Mouse (Mus musculus) forebrain, embryonic 16.5 days (tissue): ENCODE data around the gene Krtap28-10. TPM values are rescaled to one million over a fixed set of nuclear protein-coding genes. Genes with fewer than 3 reads are reported as not detected.

Experiments used
- ATAC-seq: fragments of 200-750 bp; cut with Nextera tagmentation; 2 replicates; pipeline ENCODE4 v1.8.0; 2017; ENCODE audit warnings: mild to moderate bottlenecking, moderate library complexity
- H3K27ac ChIP-seq: fragments of 300-500 bp; sonication (generic); 2 replicates; pipeline ENCODE4 v1.5.1; 2014; ENCODE audit warnings: low read length, control low read depth
- H3K27me3 ChIP-seq: fragments of 300-500 bp; sonication (generic); replicated peaks from 2 replicates; pipeline ENCODE4 v1.6.1; 2014; ENCODE audit warnings: low read length; ENCODE audit not compliant: control insufficient read depth, insufficient read depth
- H3K36me3 ChIP-seq: fragments of 300-500 bp; sonication (generic); 2 replicates; pipeline ENCODE4 v1.6.1; 2014; ENCODE audit not compliant: control insufficient read depth, insufficient read depth
- H3K4me1 ChIP-seq: fragments of 300-500 bp; sonication (generic); replicated peaks from 2 replicates; pipeline ENCODE4 v1.6.1; 2014; ENCODE audit warnings: low read length; ENCODE audit not compliant: control insufficient read depth, insufficient read depth
- H3K4me2 ChIP-seq: fragments of 300-500 bp; sonication (generic); 2 replicates; pipeline ENCODE4 v1.6.1; 2014; ENCODE audit warnings: mild to moderate bottlenecking, low read length, control low read depth
- H3K4me3 ChIP-seq: fragments of 300-500 bp; sonication (generic); replicated peaks from 2 replicates; pipeline ENCODE4 v1.5.1; 2014; ENCODE audit warnings: mild to moderate bottlenecking, low read length, control low read depth
- H3K9ac ChIP-seq: fragments of 300-500 bp; sonication (generic); replicated peaks from 2 replicates; pipeline ENCODE4 v1.6.1; 2014; ENCODE audit warnings: low read depth, low read length, control low read depth
- H3K9me3 ChIP-seq: fragments of 300-500 bp; sonication (generic); 2 replicates; pipeline ENCODE4 v1.6.1; 2016; ENCODE audit warnings: low read length; ENCODE audit not compliant: control insufficient read depth
- WGBS: fragments of 180-500 bp; shearing (Covaris S2); extraction: QIAGEN DNeasy Blood & Tissue Kit; methylation state at CpG from one replicate; pipeline ENCODE4 v1.1.7; 2014; 5-methylcytosine and 5-hydroxymethylcytosine counted together
- polyA plus RNA-seq: library from polyadenylated mRNA; unstranded; fragments of >200 nt; fragmentation: Nextera tagmentation; extraction: Ambion mirVana; gene quantifications from 2 replicates; pipeline ENCODE4 v1.2.1, GENCODE M21; 2015

The Krtap28-10 gene
- not detected in 2 replicates for polyA plus RNA-seq

DNA sequence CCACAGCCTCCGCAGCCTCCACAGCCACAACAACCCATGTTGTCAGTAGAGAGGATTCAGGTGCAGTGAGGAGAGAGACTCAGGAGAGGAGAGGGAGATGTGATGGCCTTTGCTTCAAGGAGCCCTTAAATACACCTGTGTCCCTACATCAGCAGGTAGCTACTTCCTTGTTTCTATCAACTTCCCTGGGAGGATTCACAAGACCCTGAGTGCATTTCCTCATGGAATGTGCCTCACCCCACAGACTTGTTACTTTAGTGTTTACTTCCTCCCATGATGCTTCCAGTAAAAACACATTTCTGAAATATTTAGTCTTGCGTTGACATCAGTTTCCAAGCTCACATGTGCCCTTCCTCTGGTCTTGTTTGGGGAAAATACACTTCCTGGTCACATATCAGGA lies at the start of gene Krtap28-10:
TSS of gene Krtap28-10 (minus strand) at position 101 of the 400 bp plus-strand sequence.
- no peak within 1 kb of the TSS for H3K27ac ChIP-seq
- H3K4me2 ChIP-seq: no peak within 1 kb of the TSS
- no peak within 1 kb of the TSS for H3K9ac ChIP-seq
- H3K9me3 ChIP-seq: no peaks in the 10 kb centered on the region
- no peaks in the 10 kb centered on the region for H3K27me3 ChIP-seq
- ATAC-seq: no peak
- 98% methylated on average over 2 of the region's 2 CpGs for whole genome bisulfite sequencing
- no peak within 1 kb of the TSS for H3K4me3 ChIP-seq
- H3K4me1 ChIP-seq: peaks cover 8% of the 10 kb centered on the region; the same call in 1 of the 2 replicates
- H3K36me3 ChIP-seq: no peaks in the 10 kb centered on the region

DNA sequence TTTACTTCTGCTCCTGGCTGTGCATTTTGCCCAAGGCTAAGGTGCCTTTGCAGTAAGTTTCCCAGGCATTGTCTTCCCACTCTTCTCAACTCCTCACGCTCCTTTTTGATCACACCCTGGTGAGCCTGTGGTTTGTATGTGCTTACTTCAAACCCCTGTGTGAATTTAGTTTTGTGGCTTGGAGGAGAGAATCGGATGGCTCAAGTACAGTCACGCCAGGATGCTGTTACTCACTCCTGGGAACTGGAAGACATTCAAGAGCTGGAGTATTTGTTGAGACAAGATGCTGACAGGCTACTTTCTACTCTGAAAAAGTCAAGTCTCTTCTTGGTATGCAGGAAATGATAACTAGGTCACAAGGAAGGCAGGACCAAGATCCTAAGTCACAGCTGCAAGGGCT lies 49.0 kb upstream of the Krtap28-10 start:
- no peak for ATAC-seq
- WGBS: 79% methylated on average over 3 of the region's 3 CpGs
- no peak overlapping the region for H3K4me2 ChIP-seq
- H3K9ac ChIP-seq: no peak overlapping the region
- H3K36me3 ChIP-seq: no peaks in the 10 kb centered on the region
- no peaks in the 10 kb centered on the region for H3K4me1 ChIP-seq
- no peaks in the 10 kb centered on the region for H3K27me3 ChIP-seq
- H3K4me3 ChIP-seq: no peak overlapping the region
- H3K9me3 ChIP-seq: no peaks in the 10 kb centered on the region
- H3K27ac ChIP-seq: no peak overlapping the region

DNA sequence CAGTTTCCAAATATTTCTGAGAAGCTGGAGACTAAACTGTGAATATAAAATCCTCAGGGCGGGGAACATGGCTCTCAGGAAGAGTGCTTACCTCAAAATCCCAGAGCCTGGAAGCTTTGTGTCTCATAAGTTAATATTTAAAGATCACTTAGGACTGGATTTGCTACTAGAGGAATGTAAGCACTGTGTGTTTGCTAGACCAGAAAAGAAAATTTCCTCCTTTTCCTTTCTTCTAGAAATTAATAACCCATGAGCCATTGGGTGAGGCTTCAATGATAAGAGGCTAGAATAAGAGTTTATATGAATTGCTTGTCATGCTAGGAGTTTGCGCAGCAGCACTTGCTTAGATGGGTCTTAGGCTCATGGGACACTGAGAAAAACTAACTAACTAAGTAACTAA lies 42.5 kb upstream of the Krtap28-10 start:
- Histone ChIP-seq H3K36me3 (no peaks in the 10 kb centered on the region), H3K4me1 (no peaks in the 10 kb centered on the region), H3K4me2 (no peak overlapping the region), H3K9ac (no peak overlapping the region), H3K27ac (no peak overlapping the region), H3K4me3 (no peak overlapping the region), H3K27me3 (no peaks in the 10 kb centered on the region), H3K9me3 (no peaks in the 10 kb centered on the region)
- ATAC-seq: no peak
- WGBS: 87% methylated on average over 2 of the region's 2 CpGs

DNA sequence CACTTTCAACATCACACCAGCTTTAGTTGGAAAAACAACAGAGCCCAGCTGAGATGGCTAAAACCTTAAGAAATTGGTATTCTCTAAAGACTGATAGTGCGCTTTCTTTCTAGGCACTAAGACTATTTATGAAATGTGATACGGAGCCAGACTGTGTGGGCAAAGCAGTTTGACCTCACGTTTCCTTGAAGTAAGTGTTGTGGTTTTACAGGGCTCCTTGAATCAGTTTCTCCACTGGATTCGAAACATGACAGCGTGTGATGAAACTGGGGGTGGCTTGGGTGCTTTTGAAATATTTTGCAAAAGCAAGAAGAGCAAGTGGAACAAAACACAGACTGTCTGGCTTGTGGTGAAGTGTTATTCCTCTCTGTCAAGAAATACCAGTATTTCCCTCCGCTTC lies 34.7 kb upstream of the Krtap28-10 start:
- Histone ChIP-seq H3K36me3 (no peaks in the 10 kb centered on the region), H3K4me2 (no peak overlapping the region), H3K27ac (no peak overlapping the region), H3K9me3 (no peaks in the 10 kb centered on the region), H3K27me3 (no peaks in the 10 kb centered on the region), H3K9ac (no peak overlapping the region), H3K4me3 (no peak overlapping the region), H3K4me1 (no peaks in the 10 kb centered on the region; the same call in 1 of the 2 replicates)
- no peak for ATAC-seq
- 85% methylated on average over 6 of the region's 6 CpGs for WGBS

DNA sequence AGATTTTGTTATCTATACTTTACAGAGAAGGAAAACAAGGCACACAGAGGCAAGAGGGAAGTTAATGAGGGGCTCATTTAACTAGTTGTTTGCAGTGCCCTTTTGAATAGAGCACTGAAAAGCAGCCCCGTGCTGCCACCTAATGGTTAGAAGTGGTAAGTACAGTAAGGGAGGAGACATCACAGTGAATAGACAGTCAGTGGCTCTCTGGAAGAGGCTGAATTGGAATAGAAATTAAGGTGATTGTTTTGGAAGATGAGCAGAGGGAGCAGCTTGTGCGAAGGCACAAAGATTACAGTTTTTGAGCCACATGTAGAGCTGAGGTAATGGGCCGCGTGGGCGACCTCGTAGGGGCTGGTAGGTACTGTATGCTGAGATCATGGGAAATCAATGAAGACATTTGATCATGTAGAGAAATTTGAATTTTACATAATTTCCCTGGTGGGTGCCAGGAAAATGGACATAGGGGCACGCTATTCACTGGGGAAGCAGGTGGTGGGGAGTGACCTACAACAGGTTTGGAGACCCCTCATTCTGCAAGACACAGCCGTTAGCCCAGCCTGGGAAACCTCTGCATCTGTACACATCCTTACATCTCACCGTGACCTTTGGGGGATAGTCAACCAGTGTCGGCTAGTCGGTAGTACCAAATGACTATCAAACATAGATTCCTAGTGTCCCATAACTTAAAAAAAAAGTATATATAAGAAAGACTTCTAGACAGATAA lies 34.1 kb upstream of the Krtap28-10 start:
- H3K4me2 ChIP-seq: peak overlapping the region; percentile 50
- H3K36me3 ChIP-seq: no peaks in the 10 kb centered on the region
- H3K4me1 ChIP-seq: no peaks in the 10 kb centered on the region; the same call in 1 of the 2 replicates
- H3K9me3 ChIP-seq: no peaks in the 10 kb centered on the region
- no peak overlapping the region for H3K9ac ChIP-seq
- H3K4me3 ChIP-seq: peak overlapping the region; percentile 25
- peak; percentile 98 for ATAC-seq
- 50% methylated on average over 11 of the region's 11 CpGs for WGBS
- no peak overlapping the region for H3K27ac ChIP-seq
- H3K27me3 ChIP-seq: no peaks in the 10 kb centered on the region

DNA sequence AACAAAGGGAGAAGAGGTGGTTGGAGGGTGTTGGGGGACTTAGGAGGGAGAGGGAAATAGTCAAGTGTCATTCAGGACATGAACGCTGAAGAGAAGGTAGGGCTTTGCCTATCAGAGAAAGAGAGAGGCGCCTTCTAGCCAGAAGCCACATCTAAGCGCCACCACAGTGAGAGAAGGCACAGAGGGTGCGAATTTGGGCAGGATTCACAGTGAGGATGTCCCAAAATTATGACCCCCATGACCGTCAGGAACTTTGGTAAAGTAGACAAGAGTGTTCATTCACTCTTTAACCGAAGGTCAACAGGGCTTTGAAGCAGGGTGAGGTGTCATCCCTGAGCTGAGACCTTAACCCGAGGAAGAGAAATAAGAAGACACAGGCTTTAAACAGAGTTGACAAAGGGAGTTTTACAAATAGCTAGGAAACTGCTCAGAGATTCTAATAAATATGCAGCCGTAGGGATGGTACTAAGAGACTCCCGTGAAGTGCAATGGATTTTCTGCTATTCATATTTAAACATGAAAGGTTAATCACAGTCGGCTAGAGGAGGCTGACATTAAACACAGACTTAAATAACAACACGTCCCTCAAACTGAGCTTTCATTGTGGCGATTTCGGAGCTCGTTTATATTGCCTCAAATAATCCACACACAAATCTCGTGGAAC lies 33.4 kb upstream of the Krtap28-10 start:
- Histone ChIP-seq H3K9ac (no peak overlapping the region; the same call in 1 of the 2 replicates), H3K36me3 (no peaks in the 10 kb centered on the region), H3K27me3 (no peaks in the 10 kb centered on the region), H3K4me3 (peak overlapping the region; percentile 25), H3K4me2 (peak overlapping the region; percentile 50), H3K4me1 (no peaks in the 10 kb centered on the region; the same call in 1 of the 2 replicates), H3K27ac (no peak overlapping the region), H3K9me3 (no peaks in the 10 kb centered on the region)
- ATAC-seq: peak; percentile 72
- 29% methylated on average over 15 of the region's 15 CpGs for WGBS

DNA sequence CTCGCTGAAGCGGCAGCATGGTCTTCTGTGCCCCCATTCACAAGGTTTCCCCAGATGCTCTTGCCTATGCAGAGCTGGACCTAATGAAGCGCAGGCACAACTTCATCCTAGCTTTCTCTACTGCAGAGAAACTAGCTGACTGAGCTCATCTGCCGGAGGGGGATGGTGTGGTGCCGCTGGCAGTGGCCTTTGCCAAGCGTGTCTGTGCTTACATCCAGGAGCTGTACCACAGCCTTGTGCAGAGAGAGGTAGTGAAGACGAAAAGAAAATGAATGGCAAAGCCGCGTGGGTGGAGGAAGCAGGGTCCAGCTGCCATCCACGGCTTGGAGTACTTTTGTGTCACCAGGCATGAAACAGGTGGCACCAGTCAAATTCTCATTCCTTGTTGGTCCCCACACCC lies 24.9 kb upstream of the Krtap28-10 start:
- H3K9me3 ChIP-seq: no peaks in the 10 kb centered on the region
- ATAC-seq: no peak
- no peak overlapping the region for H3K4me2 ChIP-seq
- WGBS: 78% methylated on average over 10 of the region's 10 CpGs
- H3K36me3 ChIP-seq: no peaks in the 10 kb centered on the region
- H3K4me1 ChIP-seq: no peaks in the 10 kb centered on the region
- no peaks in the 10 kb centered on the region for H3K27me3 ChIP-seq
- no peak overlapping the region for H3K9ac ChIP-seq
- H3K27ac ChIP-seq: no peak overlapping the region
- no peak overlapping the region for H3K4me3 ChIP-seq

DNA sequence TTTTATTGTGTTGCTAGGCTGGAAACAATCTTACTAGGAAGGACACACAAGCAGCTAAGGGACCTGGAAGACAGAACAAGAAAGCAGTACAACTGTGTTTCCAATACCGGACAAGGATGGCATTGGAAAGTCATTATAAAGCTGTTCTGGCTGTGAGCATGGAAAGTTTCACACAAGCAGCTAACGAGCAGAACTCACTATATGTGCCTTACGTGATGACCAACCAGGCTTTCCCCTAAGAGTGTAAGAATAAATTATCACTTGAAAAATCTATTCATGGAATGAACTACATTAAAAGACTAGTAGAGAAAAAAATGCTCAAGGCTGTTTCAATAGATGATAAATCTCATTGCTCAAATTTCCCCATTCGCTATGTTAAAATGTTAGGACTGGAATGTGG lies 24.3 kb upstream of the Krtap28-10 start:
- no peaks in the 10 kb centered on the region for H3K4me1 ChIP-seq
- ATAC-seq: 0 out of 2 replicates have a peak, but pooled peaks have one; percentile 15
- H3K36me3 ChIP-seq: no peaks in the 10 kb centered on the region
- no peak overlapping the region for H3K27ac ChIP-seq
- H3K9me3 ChIP-seq: no peaks in the 10 kb centered on the region
- no peak overlapping the region for H3K4me3 ChIP-seq
- no peaks in the 10 kb centered on the region for H3K27me3 ChIP-seq
- WGBS: 58% methylated on average over 4 of the region's 4 CpGs
- H3K4me2 ChIP-seq: no peak overlapping the region
- H3K9ac ChIP-seq: no peak overlapping the region

DNA sequence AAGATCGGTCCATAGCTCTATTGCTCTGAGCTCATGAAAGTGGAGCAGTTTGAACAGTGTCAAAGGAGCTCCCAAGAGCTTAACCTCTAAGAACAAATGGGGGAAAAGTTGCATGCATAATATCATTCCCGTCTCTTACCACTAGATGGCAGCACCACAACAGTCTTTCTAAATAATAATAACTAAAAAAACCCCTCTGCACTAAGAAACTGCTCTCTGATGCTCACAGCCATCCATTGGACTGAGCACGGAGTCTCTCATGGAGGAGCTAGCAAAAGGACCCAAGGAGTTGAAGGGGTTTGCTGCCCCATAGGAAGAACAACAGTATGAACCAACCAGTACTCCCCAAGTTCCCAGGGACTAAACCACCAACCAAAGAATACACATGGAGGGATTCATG lies 22.6 kb upstream of the Krtap28-10 start:
- Histone ChIP-seq H3K36me3 (no peaks in the 10 kb centered on the region), H3K9ac (no peak overlapping the region), H3K4me2 (no peak overlapping the region), H3K27me3 (no peaks in the 10 kb centered on the region), H3K4me3 (no peak overlapping the region), H3K4me1 (no peaks in the 10 kb centered on the region), H3K9me3 (no peaks in the 10 kb centered on the region), H3K27ac (no peak overlapping the region)
- 0 out of 2 replicates have a peak, but pooled peaks have one; percentile 28 for ATAC-seq
- WGBS: 30% methylated on average over 3 of the region's 3 CpGs
